Mouse (Mus musculus) testis, adult 2 months (tissue): ENCODE results near the gene Zfp715.

Source experiments
- CTCF ChIP-seq: fragments of 200-500 bp; IDR thresholded peaks from 2 replicates; pipeline ENCODE4 v1.5.1; 2012; ENCODE audit warnings: low read depth, mild to moderate bottlenecking, inconsistent platforms, low read length, moderate library complexity; ENCODE audit not compliant: control insufficient read depth, insufficient read depth, insufficient replicate concordance
- POLR2A ChIP-seq: fragments of 200-500 bp; IDR thresholded peaks from 2 replicates; pipeline ENCODE4 v1.6.1; 2012; ENCODE audit warnings: low read depth, mild to moderate bottlenecking, inconsistent platforms, low read length, moderate library complexity; ENCODE audit not compliant: control insufficient read depth

GRCm38 (mm10) chr7:43313013-43313428, at the start of gene Zfp715:
- TF ChIP-seq CTCF (no peak), POLR2A (peak; percentile 81)
